Mouse (Mus musculus): ENCODE data around the gene Gm36176. TPM values are rescaled to one million over a fixed set of nuclear protein-coding genes. Genes with fewer than 3 reads are reported as not detected.

The Gm36176 gene
- total RNA-seq, 1 experiment from 2014 or later, result not detected

DNA sequence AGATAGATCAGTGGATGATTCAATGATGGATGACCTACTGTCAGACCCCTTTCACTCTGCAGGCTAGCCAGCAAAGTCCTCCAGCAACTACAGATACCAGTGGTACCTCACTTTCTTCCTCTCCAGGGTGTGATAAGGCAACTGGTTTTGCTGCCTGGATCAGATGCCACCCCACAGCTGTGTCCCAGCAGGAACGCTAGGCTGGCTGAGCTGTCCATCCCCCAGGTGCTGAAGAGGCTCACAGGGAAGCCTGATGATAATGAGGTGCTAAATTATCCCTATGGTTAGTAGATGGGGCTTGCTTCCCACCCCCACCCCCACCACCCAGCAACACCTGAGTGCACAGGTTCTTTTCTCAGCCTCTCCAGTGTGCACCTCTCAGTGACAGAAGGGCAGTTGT, 20.9 kb downstream of the Gm36176 start:
- ATAC-seq (ENCODE audit: extremely low read depth, insufficient number of reproducible peaks, low FRiP score, poor library complexity, severe bottlenecking), result no peak

- ATAC-seq (ENCODE audit: extremely low read depth, insufficient number of reproducible peaks, low FRiP score, poor library complexity, severe bottlenecking), result no peak
Observed at GRCm38 (mm10) chr10:77869651-77870050, 23.0 kb downstream of the Gm36176 start.

DNA sequence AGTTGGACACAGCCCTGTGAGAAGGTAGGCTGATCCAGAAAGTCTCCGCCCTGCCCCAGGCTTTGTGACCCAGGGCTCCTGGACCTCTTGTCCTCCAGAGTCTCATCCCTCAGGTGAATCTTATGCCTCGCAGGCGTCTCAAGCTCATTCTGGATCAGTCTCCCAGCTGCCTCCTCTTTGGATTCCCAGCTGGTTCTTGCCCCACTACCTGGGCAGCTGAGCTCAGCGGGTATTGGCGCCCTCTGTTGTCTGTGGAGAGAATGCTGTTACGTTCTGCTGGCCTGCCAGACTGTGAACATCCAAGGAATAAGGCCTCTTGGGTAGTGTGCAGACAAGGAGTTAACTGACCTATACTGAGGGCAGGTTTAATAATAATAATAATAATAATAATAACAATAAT, 32.4 kb downstream of the Gm36176 start:
- ATAC-seq (ENCODE audit: extremely low read depth, insufficient number of reproducible peaks, low FRiP score, poor library complexity, severe bottlenecking), result no peak

DNA sequence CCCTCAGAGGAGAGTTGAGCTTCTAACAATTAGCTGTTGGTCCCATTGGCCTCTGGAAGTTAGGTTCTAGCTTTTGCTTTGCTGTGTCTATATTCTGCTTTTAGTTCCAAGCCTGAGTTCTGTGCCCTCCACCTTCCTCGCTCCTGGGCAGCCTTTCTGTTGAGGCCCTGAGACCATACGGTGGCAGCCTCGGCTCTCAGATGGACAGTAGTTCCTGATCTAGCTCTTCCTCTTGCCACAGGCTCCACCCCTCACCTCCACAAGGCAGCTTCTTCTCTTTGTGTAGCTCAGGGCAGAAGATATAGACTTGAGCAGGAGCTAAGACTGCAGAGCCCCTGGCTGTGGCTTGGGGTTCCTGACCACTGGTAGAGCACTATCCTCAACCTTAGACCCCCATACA, 33.7 kb downstream of the Gm36176 start:
- no peak for ATAC-seq (ENCODE audit: extremely low read depth, insufficient number of reproducible peaks, low FRiP score, poor library complexity, severe bottlenecking)

DNA sequence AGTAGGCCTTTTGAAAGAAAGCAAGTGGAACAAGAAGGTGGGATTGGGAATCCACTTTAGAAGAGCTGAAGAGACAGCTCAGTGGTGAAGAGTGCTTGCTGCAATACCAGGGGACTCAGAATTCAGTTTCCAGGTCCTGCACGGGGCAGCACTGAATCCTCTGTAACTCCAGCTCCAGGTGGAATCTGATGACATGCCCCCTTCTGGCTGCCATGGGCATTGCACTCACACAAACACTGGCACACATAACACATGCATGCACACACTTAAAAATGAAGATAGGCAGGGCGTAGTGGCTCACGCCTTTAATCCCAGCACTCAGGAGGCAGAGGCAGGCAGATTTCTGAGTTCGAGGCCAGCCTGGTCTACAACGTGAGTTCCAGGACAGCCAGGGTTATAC, 36.0 kb downstream of the Gm36176 start:
- ATAC-seq (ENCODE audit: extremely low read depth, insufficient number of reproducible peaks, low FRiP score, poor library complexity, severe bottlenecking), result no peak

GRCm38 (mm10) chr10:77886007-77886747, 39.6 kb downstream of the Gm36176 start:
- ATAC-seq (ENCODE audit: extremely low read depth, insufficient number of reproducible peaks, low FRiP score, poor library complexity, severe bottlenecking), result no peak

GRCm38 (mm10) chr10:77890987-77891565, 44.5 kb downstream of the Gm36176 start:
- ATAC-seq (ENCODE audit: extremely low read depth, insufficient number of reproducible peaks, low FRiP score, poor library complexity, severe bottlenecking), result no peak

GRCm38 (mm10) chr10:77895562-77895961, 49.0 kb downstream of the Gm36176 start:
- ATAC-seq (ENCODE audit: extremely low read depth, insufficient number of reproducible peaks, low FRiP score, poor library complexity, severe bottlenecking), result no peak

Other genes with a start within 250 kb of the Gm36176 start
- gene Sumo3, start 240.7 kb upstream of the Gm36176 start, total RNA-seq (2017), result 32.6 and 52.2 TPM in 2 replicates
- not detected in 2 replicates for gene Gm49325, start 240.6 kb upstream of the Gm36176 start, total RNA-seq (2017)
- 21.9 and 23.3 TPM in 2 replicates for gene Ube2g2, start 224.5 kb upstream of the Gm36176 start, total RNA-seq (2017)
- gene Tspear, start 160.2 kb upstream of the Gm36176 start, total RNA-seq (2017), result not detected in 2 replicates
- gene Gm19402, start 156.0 kb upstream of the Gm36176 start, total RNA-seq (2017), result not detected in 2 replicates
- gene Gm9508, start 149.6 kb upstream of the Gm36176 start, total RNA-seq (2017), result not detected in 2 replicates
- not detected in 2 replicates for gene Gm10272, start 140.2 kb upstream of the Gm36176 start, total RNA-seq (2017)
- gene Gm10024, start 135.3 kb upstream of the Gm36176 start, total RNA-seq (2017), result not detected in 2 replicates
- gene Gm10142, start 131.0 kb upstream of the Gm36176 start, total RNA-seq (2017), result not detected in 2 replicates
- not detected in 2 replicates for gene Krtap12-1, start 126.2 kb upstream of the Gm36176 start, total RNA-seq (2017)
- not detected in 2 replicates for gene Gm10100, start 120.3 kb upstream of the Gm36176 start, total RNA-seq (2017)
- not detected in 2 replicates for gene Gm18596, start 104.2 kb upstream of the Gm36176 start, total RNA-seq (2017)
- not detected in 2 replicates for gene Gm9736, start 95.4 kb upstream of the Gm36176 start, total RNA-seq (2017)
- not detected in 2 replicates for gene Gm3233, start 87.1 kb upstream of the Gm36176 start, total RNA-seq (2017)
- not detected in 2 replicates for gene Gm3238, start 75.5 kb upstream of the Gm36176 start, total RNA-seq (2017)
- gene Gm7138, start 69.9 kb upstream of the Gm36176 start, total RNA-seq (2017), result not detected in 2 replicates
- gene Gm3250, start 64.3 kb upstream of the Gm36176 start, total RNA-seq (2017), result not detected in 2 replicates
- gene Gm7137, start 58.6 kb upstream of the Gm36176 start, total RNA-seq (2017), result not detected in 2 replicates
- gene Gm9639, start 51.7 kb upstream of the Gm36176 start, total RNA-seq (2017), result not detected in 2 replicates
- gene Gm19668, start 47.7 kb upstream of the Gm36176 start, total RNA-seq (2017), result not detected in 2 replicates
- gene Gm9507, start 35.0 kb upstream of the Gm36176 start, total RNA-seq (2017), result not detected in 2 replicates
- gene Gm2696, start 32.1 kb upstream of the Gm36176 start, total RNA-seq (2017), result not detected in 2 replicates
- gene Krtap10-4, start 19.7 kb upstream of the Gm36176 start, total RNA-seq (2017), result not detected in 2 replicates
- gene Krtap10-10, start 10.9 kb upstream of the Gm36176 start, total RNA-seq (2017), result not detected in 2 replicates
- not detected in 2 replicates for gene Gm10318, start 6.1 kb downstream of the Gm36176 start, total RNA-seq (2017)
- not detected in 2 replicates for gene Gm3285, start 15.2 kb downstream of the Gm36176 start, total RNA-seq (2017)
- gene Lrrc3, start 55.7 kb downstream of the Gm36176 start, total RNA-seq (2017), result 0.12 and 0.23 TPM in 2 replicates
- gene Trpm2, start 123.8 kb downstream of the Gm36176 start, total RNA-seq (2017), result 216 and 259 TPM in 2 replicates
- 7.6 and 9.8 TPM in 2 replicates for gene 1810043G02Rik, start 131.7 kb downstream of the Gm36176 start, total RNA-seq (2017)
- gene Pfkl, start 163.3 kb downstream of the Gm36176 start, total RNA-seq (2017), result 37.7 and 41.0 TPM in 2 replicates
- gene Dnmt3l, start 195.1 kb downstream of the Gm36176 start, total RNA-seq (2017), result not detected in 2 replicates
- gene Aire, start 196.8 kb downstream of the Gm36176 start, total RNA-seq (2017), result 0.12 and 0.49 TPM in 2 replicates
- 128 and 134 TPM in 2 replicates for gene Icosl, start 222.5 kb downstream of the Gm36176 start, total RNA-seq (2017)